Mouse (Mus musculus) myocyte (in vitro differentiated cells): ENCODE measurements around the gene Hlcs. TPM values are rescaled to one million over a fixed set of nuclear protein-coding genes. Genes with fewer than 3 reads are reported as not detected.

Source experiments
- H3K27me3 ChIP-seq: one replicate; pipeline ENCODE4 v1.6.1; 2011; ENCODE audit not compliant: control insufficient read depth, insufficient read depth, insufficient read length
- H3K36me3 ChIP-seq: one replicate; pipeline ENCODE4 v1.6.1; 2011; ENCODE audit not compliant: control insufficient read depth, insufficient read depth
- H3K4me2 ChIP-seq: one replicate; pipeline ENCODE4 v1.6.1; 2011; ENCODE audit warnings: low read depth, control low read depth
- H3K4me3 ChIP-seq: one replicate; pipeline ENCODE4 v1.5.1; 2011; ENCODE audit warnings: mild to moderate bottlenecking, control low read depth, moderate library complexity
- H3K79me2 ChIP-seq: one replicate; pipeline ENCODE4 v1.6.1; 2011; ENCODE audit not compliant: control insufficient read depth, insufficient read depth
- H3ac ChIP-seq: one replicate; pipeline ENCODE4 v1.6.1; 2011; ENCODE audit not compliant: control insufficient read depth, insufficient read length
- CEBPB ChIP-seq: IDR thresholded peaks from 2 replicates; pipeline ENCODE4 v1.6.1; 2011; ENCODE audit warnings: mild to moderate bottlenecking, moderate library complexity; ENCODE audit not compliant: poor library complexity, insufficient read depth, severe bottlenecking
- E2F4 ChIP-seq: IDR thresholded peaks from one replicate; pipeline ENCODE4 v1.6.1; 2011; ENCODE audit warnings: mild to moderate bottlenecking, control low read depth, moderate library complexity; ENCODE audit not compliant: insufficient read depth
- MAX ChIP-seq: IDR thresholded peaks from one replicate; pipeline ENCODE4 v1.6.1; 2011; ENCODE audit warnings: low read depth, mild to moderate bottlenecking, control low read depth
- MYOD1 ChIP-seq, 3 experiments: IDR thresholded peaks; one replicate each; pipeline ENCODE4 v1.6.1; 2011; ENCODE audit warnings: control low read depth in 2 of 3, low read depth in 2 of 3, mild to moderate bottlenecking in 2 of 3, moderate library complexity in 1 of 3; ENCODE audit not compliant: insufficient read length in 2 of 3, control insufficient read depth in 1 of 3
- MYOG ChIP-seq, 3 experiments: IDR thresholded peaks; one replicate each; pipeline ENCODE4 v1.6.1; 2011; ENCODE audit warnings: control low read depth in 2 of 3, low read depth in 2 of 3, mild to moderate bottlenecking in 2 of 3; ENCODE audit not compliant: insufficient read length in 2 of 3, control insufficient read depth in 1 of 3, insufficient read depth in 1 of 3
- POLR2A ChIP-seq: IDR thresholded peaks from one replicate; pipeline ENCODE4 v1.6.1; 2011; ENCODE audit warnings: low read depth, mild to moderate bottlenecking, control low read depth, moderate library complexity; ENCODE audit not compliant: insufficient read length
- POLR2AphosphoS2 ChIP-seq: IDR thresholded peaks from one replicate; pipeline ENCODE4 v1.6.1; 2011; ENCODE audit warnings: low read depth, control low read depth; ENCODE audit not compliant: insufficient read length
- REST ChIP-seq: IDR thresholded peaks from one replicate; pipeline ENCODE4 v1.6.1; 2011; ENCODE audit warnings: mild to moderate bottlenecking, control low read depth, moderate library complexity; ENCODE audit not compliant: insufficient read depth, insufficient read length
- SRF ChIP-seq: IDR thresholded peaks from one replicate; pipeline ENCODE4 v1.6.1; 2011; ENCODE audit warnings: low read depth; ENCODE audit not compliant: control insufficient read depth, insufficient read length
- TCF12 ChIP-seq: IDR thresholded peaks from one replicate; pipeline ENCODE4 v1.6.1; 2011; ENCODE audit warnings: mild to moderate bottlenecking, control low read depth; ENCODE audit not compliant: poor library complexity, insufficient read depth, severe bottlenecking
- TCF3 ChIP-seq: IDR thresholded peaks from one replicate; pipeline ENCODE4 v1.6.1; 2011; ENCODE audit warnings: low read depth, control low read depth; ENCODE audit not compliant: insufficient read length
- USF1 ChIP-seq: IDR thresholded peaks from one replicate; pipeline ENCODE4 v1.6.1; 2011; ENCODE audit warnings: low read depth, mild to moderate bottlenecking, control low read depth, moderate library complexity
- polyA plus RNA-seq: library from polyadenylated mRNA; unstranded; fragments of >200 nt; fragmentation: generic; extraction: Trizol; gene quantifications from one replicate; pipeline ENCODE4 v1.2.1, GENCODE M21; 2012; ENCODE audit warnings: missing spikeins

Hlcs gene
- polyA plus RNA-seq, 1 experiment: 3.2 TPM

- Histone ChIP-seq H3ac (no peak overlapping the region), H3K36me3 (no peaks in the 10 kb centered on the region), H3K27me3 (no peaks in the 10 kb centered on the region), H3K4me2 (no peak overlapping the region), H3K79me2 (no peaks in the 10 kb centered on the region), H3K4me3 (no peak overlapping the region)
- TF ChIP-seq SRF (no peak), TCF12 (no peak), MAX (no peak), CEBPB (no peak), MYOD1 (IDR thresholded peaks at IDR 0.05; ENCODE audit: control insufficient read depth in 1 of 3, insufficient read length in 2 of 3, low read depth in 2 of 3) (no peak), TCF3 (no peak), POLR2A (no peak), USF1 (no peak), POLR2AphosphoS2 (no peak), E2F4 (no peak), MYOG (IDR thresholded peaks at IDR 0.05; ENCODE audit: control insufficient read depth in 1 of 3, insufficient read depth in 1 of 3, insufficient read length in 2 of 3, low read depth in 2 of 3) (no peak), REST (no peak)
These were observed 62.6 kb downstream of the Hlcs start for GRCm38 (mm10) chr16:94250640-94251349.

GRCm38 (mm10) chr16:94250136-94250535, 63.2 kb downstream of the Hlcs start:
- no peaks in the 10 kb centered on the region for H3K27me3 ChIP-seq
- no peaks in the 10 kb centered on the region for H3K79me2 ChIP-seq
- H3K36me3 ChIP-seq: no peaks in the 10 kb centered on the region
- no peak for TF ChIP-seq TCF3
- no peak for TF ChIP-seq POLR2A
- TF ChIP-seq MYOD1 (IDR thresholded peaks at IDR 0.05; ENCODE audit: control insufficient read depth in 1 of 3, insufficient read length in 2 of 3, low read depth in 2 of 3): no peak
- TF ChIP-seq POLR2AphosphoS2: no peak
- TF ChIP-seq E2F4: no peak
- no peak for TF ChIP-seq TCF12
- TF ChIP-seq SRF: no peak
- TF ChIP-seq USF1: no peak
- TF ChIP-seq MYOG (IDR thresholded peaks at IDR 0.05; ENCODE audit: control insufficient read depth in 1 of 3, insufficient read depth in 1 of 3, insufficient read length in 2 of 3, low read depth in 2 of 3): no peak
- TF ChIP-seq CEBPB: no peak
- no peak overlapping the region for H3ac ChIP-seq
- H3K4me3 ChIP-seq: no peak overlapping the region
- no peak overlapping the region for H3K4me2 ChIP-seq

DNA sequence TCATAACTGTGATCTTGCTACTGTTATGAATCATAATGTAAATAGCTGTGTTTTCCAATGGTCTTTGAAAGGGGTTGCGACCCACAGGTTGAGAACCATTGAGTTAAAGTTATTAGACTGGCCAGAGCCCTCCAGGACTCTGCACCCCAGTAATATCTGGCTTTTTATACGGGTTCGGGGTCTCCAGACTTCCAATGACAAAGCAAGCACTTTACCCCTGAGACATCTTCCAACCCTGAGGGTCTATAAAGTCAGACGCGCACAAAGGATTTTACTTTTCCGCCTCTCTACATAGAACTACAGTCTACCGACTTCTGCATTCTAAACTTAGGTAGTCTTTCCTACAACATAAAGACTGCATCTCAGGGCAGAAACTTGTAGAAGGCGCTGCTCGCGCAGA, 63.7 kb downstream of the Hlcs start:
- H3K27me3 ChIP-seq: no peaks in the 10 kb centered on the region
- no peak overlapping the region for H3K4me2 ChIP-seq
- no peaks in the 10 kb centered on the region for H3K79me2 ChIP-seq
- H3ac ChIP-seq: no peak overlapping the region
- no peaks in the 10 kb centered on the region for H3K36me3 ChIP-seq
- TF ChIP-seq E2F4 (no peak), REST (no peak), CEBPB (no peak), POLR2AphosphoS2 (no peak), TCF3 (no peak), USF1 (no peak), MYOD1 (IDR thresholded peaks at IDR 0.05; ENCODE audit: control insufficient read depth in 1 of 3, insufficient read length in 2 of 3, low read depth in 2 of 3) (no peak), MYOG (IDR thresholded peaks at IDR 0.05; ENCODE audit: control insufficient read depth in 1 of 3, insufficient read depth in 1 of 3, insufficient read length in 2 of 3, low read depth in 2 of 3) (no peak), POLR2A (no peak), SRF (no peak), MAX (no peak), TCF12 (no peak)
- no peak overlapping the region for H3K4me3 ChIP-seq

GRCm38 (mm10) chr16:94248721-94249120, 64.7 kb downstream of the Hlcs start:
- no peak for TF ChIP-seq USF1
- no peak for TF ChIP-seq E2F4
- no peak for TF ChIP-seq REST
- no peak for TF ChIP-seq MYOD1 (IDR thresholded peaks at IDR 0.05; ENCODE audit: control insufficient read depth in 1 of 3, insufficient read length in 2 of 3, low read depth in 2 of 3)
- TF ChIP-seq POLR2A: no peak
- TF ChIP-seq TCF12: no peak
- no peak for TF ChIP-seq TCF3
- Histone ChIP-seq H3K4me3 (no peak overlapping the region), H3K4me2 (no peak overlapping the region), H3K79me2 (no peaks in the 10 kb centered on the region), H3K27me3 (no peaks in the 10 kb centered on the region), H3ac (no peak overlapping the region), H3K36me3 (no peaks in the 10 kb centered on the region)

- TF ChIP-seq MYOG (IDR thresholded peaks at IDR 0.05; ENCODE audit: control insufficient read depth in 1 of 3, insufficient read depth in 1 of 3, insufficient read length in 2 of 3, low read depth in 2 of 3): no peak
- TF ChIP-seq POLR2AphosphoS2: no peak
- no peak for TF ChIP-seq TCF12
- no peak for TF ChIP-seq USF1
- TF ChIP-seq SRF: no peak
- no peak for TF ChIP-seq MYOD1 (IDR thresholded peaks at IDR 0.05; ENCODE audit: control insufficient read depth in 1 of 3, insufficient read length in 2 of 3, low read depth in 2 of 3)
- no peak for TF ChIP-seq TCF3
- no peak for TF ChIP-seq REST
- TF ChIP-seq CEBPB: no peak
- TF ChIP-seq MAX: no peak
- TF ChIP-seq E2F4: no peak
- TF ChIP-seq POLR2A: no peak
- H3K4me2 ChIP-seq: no peak overlapping the region
- no peak overlapping the region for H3ac ChIP-seq
- H3K79me2 ChIP-seq: no peaks in the 10 kb centered on the region
- no peak overlapping the region for H3K4me3 ChIP-seq
- H3K36me3 ChIP-seq: no peaks in the 10 kb centered on the region
- H3K27me3 ChIP-seq: no peaks in the 10 kb centered on the region
These were observed 66.4 kb downstream of the Hlcs start for GRCm38 (mm10) chr16:94246976-94247375.
